Mouse (Mus musculus): Measurements from ENCODE around the gene Spata2.

The Spata2 gene

DNA sequence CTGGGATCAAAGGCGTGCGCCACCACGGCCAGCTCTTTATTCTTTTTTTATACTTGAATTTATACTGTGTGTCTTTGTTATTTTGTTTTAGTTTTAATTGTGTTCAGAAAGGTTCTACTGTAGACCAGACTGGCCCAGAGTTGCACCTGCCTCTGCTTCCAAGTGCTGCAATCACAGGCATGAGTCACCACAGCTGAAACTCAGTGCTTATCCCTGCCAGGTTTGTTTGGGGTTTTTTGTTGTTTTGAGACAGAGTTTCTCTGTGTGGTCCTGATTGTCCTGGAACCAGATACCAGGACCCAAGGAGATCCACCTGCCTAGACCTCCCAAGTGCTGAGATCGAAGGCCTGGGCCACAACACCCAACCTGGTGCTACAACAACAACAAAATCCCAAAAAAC, 15.9 kb upstream of the Spata2 start:
- no peak for DNase-seq

DNA sequence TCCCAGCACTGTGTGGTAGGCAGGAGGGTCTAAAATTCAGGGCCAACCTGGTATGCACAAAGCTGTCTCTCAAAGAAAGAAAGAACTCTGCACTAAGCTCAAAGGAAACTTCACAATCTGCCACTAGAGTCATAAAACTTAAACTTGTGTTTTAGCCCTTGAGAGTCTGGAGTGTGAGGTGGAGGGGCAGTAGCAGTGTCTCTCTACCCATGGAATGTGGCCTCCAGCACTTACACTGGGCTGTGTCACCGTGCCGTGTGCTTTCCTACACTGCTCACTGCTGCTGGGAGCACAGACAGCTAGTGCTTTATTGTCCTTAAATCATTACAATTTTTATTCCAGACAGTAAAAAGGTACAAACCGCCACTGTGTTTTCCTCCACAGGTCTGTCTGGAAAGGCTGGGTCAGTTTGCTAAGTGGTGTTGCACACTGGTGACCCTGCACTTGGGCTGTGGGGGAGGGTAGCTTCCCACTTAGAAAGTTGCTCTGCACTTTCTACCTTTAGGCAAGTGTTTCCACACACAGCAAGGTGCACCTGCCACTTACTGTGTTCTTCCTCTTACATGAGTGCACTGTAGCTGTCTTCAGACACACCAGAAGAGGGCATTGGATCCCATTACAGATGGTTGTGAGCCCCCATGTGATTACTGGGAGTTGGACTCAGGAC, 15.2 kb upstream of the Spata2 start:
- DNase-seq: no peak

DNA sequence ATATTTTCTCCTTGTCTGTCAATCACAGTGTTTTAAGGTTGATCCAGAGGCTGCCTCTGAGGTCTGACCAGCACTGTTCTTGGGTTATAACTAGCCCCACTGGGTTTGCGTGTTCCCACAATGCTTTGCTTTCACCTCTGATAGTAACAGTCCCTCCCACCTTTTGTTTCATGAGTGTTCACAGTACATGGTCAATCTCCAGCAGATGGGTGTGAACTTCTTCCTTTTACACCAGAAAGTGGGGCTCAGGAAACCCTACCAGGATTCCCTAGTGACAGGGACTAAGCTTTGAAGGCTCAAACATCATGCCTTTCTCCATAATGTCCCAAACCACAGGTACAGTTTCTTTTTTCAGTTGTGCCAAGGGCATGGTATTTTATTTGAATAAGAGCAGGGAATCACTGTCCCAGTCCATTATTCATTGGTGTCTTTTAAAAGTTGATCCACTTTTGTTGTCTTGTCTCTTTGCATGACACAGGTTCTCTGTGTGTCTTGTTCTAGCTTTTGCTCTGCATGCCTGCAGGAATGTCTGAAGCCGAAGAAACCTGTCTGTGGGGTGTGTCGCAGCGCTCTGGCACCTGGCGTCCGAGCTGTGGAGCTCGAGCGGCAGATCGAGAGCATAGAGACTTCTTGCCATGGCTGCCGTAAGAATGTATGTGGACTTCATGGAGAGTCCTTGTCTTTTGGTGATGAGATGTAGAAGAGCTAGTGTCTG, 14.0 kb upstream of the Spata2 start:
- DNase-seq: no peak

DNA sequence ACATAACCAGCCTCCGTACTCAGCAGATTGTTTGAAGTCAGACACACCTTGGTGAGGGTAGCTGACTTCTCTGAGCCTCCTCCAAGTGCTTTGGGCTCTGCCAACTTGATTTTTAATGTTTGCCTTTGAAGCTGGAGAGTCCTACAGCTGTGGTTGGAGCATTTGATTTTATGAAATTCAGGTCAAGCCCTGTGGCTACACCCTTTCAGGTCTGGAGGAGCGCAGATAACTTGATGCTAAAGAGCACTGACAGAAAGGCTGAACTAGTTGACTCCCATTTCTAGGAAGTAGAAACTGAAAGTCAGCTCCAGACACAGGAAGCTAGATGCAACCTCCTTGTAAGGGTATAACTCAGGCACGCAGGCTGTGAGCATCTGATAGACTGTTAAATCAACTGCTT, 12.4 kb upstream of the Spata2 start:
- DNase-seq: peak; percentile 34

DNA sequence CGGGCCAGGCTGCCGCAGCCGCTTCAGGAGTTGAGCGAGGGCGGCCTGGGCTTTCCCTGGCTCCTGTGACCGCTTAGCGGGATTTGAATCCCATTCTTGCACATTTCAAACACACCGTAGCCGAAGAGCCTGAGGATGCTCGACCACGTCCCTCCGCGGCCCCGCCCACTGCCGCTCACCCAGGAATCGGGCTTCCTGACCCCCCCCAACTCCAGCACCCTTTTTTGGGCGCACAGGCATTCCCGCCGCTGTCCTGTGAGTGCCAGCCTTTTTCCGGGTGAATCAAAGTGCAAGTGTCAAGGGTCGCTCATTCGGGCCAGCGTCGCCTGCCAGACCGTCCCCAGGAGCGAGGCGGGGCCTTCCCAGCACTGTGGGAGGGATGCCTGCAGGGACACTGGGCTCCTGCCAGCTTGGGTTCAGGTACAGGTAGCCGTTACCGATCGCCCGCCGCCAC, 11.2 kb upstream of the Spata2 start:
- DNase-seq: peak; percentile 64

DNA sequence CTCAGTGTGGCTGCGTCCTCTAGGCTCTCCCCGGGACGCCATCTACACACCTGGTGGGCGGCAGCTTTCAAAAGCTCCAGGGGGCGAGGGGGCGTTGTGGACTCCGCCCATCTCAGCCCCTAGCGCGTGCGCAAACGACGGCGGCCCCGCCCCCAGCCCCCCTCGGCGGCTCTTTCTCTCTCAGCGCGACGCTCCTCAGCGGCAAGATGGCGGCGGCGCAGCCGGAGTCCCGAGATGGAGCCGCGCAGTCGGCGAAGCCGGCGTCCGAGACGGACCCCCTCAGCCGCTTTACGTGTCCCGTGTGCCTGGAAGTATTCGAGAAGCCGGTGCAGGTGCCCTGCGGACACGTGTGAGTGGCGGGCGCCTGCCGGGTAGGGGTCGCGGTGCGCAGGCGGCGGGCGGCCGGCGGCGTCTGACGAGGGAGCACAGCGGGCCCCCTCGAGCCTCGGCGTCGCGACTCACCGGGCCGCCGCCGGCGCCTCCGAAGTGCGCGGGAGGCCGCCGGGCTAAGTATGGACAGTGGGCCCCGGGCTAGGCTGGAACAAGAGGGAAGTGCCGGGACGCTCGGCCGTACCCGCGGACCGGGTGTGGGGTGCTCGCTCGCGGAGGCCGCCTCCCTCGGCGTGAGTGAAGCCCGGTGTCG, 10.7 kb upstream of the Spata2 start:
- peak; percentile 88 for DNase-seq

DNA sequence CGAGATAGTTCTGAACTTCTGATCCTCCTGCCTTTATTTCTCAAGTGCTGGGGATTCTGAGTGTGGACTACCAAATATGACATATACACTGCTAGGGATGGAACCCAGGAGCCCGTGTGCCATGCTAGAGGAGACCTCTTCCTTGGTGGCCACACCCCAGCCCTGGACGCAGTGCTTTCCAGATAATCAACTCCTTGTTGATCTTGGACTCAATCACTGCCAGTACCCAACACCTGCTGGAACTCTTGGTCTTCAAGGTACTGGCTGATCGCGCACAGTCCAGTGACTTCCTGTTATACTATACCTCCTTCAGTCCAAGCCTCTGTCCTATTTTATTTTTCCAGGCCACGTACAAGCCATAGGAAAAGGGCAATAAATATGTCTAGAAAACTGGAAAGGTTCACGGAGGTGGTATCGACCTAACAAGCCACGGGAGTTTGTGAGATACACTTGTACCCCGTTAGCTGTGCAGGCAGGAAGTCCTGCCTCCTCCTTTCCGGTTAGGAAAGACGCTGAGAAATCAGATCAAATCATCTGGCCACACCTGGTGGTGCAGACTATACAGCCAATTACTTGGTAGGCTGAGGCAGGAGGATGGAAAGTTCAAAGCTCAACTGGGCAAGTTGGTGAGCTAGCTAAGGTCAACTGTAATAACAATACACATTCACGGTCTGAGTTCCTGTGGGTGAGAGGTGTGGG, 10.0 kb upstream of the Spata2 start:
- peak; percentile 57 for DNase-seq

DNA sequence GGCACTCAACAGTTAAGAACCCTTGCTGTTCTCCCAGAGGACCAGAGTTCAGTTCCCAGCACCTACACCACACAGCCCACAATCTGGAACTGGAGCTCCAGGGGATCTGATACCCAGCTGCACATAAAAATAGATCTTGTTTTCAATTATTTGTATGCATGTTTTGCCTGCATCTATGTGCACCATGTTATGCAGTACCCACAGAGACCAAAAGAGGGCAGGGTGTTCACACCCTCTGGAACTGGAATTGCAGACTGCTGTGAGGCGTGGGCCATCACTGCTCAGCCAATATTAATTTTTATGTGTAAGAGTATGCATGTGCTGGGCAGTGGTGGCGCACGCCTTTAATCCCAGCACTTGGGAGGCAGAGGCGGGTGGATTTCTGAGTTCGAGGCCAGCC, 4.6 kb upstream of the Spata2 start:
- peak; percentile 56 for DNase-seq

DNA sequence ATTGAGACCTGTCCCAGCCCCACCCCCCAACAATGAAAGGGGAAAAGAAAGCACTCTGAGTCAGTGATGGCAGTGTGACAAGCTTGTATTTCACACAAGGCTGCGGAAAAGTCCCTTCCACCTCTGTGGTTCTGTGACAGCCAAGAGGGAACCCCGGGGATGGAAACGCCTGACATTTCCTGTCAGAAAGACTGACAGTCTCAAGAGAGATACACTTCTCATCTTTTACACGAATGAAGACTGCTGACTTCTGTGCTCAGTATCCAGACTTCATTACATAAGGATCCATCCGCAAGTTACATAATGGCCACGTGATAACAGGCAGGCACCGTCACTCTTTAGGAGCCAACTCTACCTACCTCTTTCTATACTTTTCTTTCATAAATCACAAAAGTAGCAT, 3.8 kb upstream of the Spata2 start:
- DNase-seq: no peak

DNA sequence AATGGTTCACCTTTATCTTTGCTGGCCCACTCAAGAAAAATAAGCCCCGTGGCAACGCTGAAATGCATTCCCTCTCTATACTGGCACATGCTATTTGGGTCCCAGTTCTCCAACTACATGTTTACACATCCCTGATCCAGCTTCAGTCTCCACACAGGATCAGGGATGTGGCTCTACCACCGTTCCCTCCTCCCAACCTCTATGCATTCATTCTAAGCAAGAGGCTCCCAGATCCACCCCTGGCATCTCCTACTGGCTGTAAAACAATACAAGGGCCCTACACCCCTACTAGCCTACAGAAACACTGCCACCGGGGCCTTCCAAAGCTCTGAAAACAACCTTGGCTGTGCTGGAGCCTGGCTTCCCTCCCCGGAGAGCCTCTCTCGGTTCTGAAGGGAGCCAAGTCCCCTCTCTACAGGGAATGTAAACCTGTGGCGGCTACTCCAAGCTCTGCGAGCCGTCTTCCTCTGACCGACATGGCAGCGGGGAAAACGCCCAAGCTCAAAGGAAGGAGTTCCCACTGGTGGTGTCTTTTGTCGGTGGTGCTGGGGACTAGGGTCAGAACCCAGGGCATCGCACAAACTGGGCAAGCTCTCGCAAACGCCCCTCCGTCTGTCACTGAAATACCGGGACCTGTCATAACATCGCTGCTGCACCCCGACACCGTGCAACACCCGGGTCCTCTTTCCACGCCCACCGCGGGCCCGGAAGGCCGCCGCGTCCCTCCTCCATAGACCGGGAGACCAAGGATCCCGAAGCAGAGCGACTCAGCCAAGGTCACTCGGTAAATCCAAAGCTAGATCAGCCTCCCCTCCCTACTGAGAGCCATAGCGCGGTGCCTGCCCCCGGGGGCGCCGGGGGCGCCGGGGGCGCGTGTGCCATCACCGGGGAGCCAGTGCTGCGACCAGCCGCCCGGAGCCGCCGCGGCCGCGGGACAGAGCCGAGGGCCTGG, 654 bp downstream of the Spata2 start, which contains the start of gene Rnf114:
Gene Rnf114 (plus strand): TSS at position 889 of the 952 bp plus-strand sequence.
- DNase-seq: peak; percentile 68

DNA sequence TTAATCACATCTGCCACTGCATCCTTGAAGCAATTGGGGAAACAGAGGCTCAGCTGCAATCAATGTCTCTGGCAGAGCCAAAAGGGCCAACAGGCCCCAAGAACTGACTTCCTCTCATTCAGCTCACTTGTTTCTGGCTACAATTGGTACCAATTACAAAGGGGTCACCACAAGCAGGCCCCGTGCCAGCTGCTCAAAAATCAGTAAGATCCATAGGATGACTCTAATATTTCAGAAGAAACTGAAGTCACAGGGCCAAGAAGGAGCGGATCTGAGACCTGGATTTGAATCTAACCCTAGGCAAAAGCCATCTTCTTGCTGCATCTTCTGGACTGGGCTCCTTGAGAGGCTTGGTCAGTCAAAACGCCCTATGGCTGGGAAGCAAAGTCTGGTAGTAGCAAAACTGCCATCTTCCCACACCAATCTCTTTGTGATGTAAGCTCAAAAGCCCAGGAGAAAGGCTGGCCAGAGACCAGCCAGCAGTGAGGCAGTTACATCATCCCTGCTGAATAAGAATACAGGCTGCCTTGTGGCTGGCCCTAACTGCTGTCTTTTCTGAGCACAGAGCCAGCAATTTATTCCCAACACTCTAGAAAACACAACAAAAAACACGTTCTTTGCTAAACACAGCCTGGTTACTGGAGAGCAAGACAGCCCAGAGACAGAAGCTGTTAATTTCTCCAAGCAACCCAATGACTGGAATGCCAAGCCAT, 1.7 kb downstream of the Spata2 start:
- DNase-seq: no peak

DNA sequence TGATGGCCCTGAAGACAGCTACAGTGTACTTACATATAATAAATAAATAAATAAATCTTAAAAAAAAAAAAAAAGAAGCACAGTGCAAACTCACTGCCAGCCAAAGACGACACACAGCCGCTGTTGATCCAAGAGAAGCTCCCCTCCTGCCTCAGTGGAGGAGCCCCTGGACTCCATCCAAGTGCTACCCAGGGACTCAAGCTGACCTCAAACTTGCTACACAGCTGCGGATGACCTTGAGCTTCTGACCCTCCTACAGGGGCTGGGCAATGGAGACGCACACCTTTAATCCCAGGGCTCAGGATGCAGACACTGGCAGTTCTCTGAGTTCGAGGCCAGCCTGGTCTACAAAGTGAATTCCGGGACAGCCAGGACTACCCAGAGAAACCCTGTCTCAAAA, 4.7 kb downstream of the Spata2 start:
- no peak for DNase-seq

DNA sequence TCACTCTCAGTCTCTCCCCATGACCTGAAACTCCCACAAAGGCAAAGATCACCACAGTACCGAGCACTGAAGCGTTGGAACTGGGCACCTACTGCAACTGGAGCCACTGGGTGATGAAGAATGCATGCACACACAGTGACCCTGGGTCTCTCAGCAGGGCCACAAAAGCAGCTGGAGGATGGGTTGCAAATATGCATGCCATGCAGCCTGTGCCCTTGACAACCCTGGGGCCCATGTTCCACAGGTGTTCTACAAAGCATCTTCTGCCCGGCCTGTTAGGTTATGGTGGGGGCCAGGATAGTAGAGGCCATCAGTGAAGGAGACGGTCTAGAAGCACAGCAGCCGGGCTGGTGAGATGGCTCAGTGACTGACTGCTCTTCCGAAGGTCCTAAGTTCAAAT, 5.1 kb downstream of the Spata2 start:
- DNase-seq: no peak

DNA sequence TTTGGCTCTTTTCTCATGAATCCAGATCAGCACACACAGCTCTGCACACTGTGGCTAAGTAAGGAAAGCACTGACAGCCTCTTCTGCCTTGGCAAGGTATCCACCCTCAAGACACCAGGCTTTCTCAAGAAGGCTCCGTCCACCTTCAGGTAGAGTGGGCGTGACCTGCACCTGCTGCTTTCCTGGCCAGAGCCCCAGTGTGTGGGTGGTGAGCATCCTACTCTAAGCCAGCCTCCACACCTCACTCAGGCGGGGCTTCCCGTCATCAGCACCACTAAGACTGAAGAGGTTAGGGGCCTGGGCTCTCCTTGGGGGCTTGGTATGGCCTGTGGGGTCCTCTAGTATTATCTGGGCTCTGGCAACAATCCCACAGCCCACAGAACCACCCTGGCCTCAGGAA, 6.1 kb downstream of the Spata2 start:
- no peak for DNase-seq

DNA sequence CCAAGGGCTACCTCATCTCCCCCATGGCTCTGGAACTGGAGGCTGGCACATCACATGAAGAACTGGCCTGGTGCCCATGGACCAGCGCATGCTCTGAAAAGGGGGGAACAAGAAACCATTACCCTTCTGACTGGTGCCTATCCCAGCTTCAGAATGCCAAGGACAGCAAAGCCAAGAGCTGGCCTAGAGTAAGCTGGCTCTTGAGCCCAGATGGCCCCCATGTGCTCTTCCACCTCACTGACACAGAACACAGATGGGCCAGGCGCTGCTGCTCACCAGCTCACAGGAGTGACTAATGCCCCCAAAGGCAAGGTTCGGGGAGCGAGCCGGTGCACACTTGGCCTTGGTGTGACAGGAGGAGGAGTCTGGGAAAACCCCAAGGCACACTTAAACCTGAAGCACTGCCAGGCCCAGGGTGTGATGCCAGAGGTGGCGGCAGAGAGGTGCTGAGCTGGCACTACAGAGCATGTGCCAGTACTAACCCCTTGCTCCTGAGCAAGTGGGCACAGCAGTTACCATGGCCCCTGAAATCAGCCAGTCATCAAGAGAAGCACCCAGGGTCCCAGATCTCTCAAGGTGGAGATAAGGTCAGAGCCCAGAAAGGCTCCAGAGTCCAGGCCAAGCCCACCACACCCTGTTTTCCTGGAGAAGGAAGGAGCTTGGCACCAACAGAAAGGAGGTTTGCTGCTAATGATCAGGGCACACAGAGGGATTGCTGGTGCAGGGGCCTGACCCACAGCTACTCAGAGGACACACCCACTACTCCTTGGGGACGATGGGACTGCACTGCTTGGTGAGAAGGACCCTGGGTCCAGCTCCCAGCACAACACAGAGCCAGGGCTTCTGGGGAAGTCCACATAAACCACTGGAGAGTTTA, 6.9 kb downstream of the Spata2 start:
- DNase-seq: no peak

DNA sequence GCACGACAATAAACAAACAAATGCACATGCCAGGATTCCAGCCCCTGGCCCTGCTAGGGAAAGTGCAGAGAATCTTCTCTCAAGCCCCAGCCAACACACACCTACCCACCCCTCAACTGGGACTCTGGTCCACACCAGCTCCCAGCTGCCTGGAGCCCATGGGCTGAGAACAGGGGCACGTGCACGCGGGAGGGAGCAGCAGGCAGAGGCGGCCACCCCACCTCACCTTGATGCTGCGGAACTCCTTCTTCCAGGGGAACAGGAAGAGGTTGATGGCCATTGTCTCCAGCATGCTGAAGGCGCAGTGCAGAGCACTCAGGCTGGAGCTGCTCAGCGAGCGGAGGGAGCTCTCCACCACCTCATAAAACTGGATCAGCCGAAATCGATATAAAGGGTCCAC, 7.8 kb downstream of the Spata2 start:
- DNase-seq: no peak

DNA sequence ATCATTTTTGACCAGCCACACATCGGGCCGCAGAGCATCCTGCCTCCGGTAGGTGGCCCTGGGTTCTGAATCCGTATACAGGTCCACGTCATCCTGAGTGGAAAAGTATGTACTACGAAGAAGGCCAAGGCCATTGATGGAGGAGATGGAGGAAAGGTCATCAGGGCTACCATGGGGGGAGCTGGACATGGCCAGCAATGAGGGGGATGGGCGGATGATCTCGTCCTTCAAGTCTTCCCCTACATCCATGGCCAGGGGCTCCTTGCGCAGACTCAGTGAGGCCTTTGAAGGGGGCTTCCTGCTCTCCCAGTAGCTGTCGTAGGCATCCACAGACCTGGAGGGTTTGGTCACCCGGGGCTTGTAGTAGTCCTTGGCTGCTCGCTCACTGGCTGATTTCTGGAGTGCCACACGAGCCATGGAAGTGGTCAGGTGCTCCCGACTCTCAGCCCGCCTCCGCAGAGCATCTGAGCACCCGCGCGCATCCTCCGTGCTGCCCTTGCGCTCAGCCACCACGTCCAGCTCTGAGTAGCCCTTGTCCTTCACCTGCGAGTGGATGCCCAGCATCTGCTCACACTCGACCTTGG, 8.8 kb downstream of the Spata2 start:
- DNase-seq: no peak

DNA sequence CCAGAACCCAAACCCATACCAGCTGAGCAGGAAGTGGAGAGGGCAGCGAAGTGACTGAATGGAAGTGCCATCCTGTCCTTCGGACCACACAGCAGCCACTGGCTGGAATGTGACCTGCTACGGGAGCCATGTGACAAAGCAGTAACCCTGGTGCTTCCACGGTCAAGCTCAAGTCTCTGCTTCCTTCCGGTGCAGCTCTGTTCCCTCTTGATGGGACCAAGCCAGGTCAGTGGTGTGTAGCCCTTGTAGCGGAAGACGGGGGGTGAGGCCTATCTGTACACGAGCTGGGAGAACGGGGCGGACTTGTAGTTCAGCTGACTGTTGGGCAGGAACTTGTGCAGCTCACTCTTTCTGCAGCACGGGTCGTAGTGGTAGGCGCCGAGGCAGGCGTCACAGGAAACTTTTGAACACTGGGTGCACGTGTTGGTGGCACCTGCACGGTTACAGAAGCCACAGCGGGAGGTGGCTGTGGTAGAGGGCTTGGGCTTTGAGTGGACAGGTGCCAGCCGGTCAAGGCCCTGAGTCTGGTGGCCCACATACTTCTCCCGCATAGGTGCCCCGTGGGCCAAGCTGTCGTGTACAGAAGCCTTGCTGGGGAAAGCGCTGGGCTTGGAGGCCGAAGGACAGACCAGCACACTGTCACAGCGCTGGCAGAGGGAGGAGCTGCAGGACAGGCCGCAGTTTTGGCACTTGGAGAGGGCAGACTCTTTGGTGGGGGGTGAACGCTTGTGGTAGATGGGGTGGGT, 9.4 kb downstream of the Spata2 start:
- DNase-seq: no peak

DNA sequence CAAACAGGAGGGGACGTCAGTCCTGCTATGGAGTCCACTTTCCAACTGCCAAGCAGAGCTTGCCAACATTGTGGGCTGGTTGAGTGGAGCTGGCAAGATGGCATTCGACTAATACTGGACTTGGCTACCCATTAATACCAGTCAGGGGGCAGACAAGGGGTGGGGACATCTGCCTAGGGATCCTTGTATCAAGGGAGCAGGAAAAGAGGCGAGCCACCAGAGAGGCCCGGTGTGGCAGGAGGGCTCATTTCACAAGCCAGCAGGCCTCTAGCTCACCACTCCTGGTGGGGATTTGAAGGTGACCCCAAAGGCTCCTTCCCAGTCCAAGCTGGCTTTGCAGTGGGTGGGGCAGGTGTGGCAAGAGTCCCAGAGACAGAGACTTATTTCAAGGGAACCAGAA, 10.0 kb downstream of the Spata2 start:
- DNase-seq: no peak
